Mouse (Mus musculus): ENCODE measurements around the gene Palm.

DNA sequence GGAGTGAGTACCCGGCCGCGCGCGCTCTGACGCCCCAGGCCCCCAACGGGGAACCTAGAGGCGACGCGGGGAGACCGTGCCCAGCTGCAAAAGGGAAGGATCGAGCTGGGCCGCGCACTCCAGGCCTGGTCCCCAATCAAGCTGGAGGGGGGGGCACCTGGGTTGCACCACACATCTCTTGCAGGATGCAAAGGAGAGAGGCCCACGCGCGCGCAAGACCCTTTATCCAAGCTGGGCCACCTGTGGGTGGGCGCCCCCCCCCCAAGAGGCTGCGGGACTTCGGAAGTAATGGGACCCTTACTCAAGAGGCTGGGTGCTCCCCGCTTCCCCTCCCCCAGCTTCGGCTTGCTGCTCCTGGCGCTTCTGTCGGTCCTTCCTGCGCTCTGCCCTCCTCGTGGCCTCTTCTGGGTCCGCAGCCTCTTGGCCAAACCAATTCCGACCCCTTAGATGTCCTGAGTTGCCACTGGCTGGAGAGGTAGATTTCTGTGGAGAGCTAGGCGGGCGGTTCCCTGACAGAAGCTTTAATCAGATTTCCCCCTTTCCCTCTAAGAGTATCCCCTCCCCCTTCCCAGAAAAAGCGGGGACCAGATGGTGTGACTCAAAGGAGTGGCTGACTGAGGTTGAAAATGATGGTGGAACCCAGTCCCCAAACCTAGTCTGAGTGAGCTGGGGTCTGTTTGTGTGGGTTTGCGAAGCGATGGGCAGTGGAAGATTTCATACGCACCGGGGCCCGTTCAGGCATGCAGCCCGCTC, 542 bp downstream of the Palm start:
- TF ChIP-seq CTCF (IDR thresholded peaks at IDR 0.05; ENCODE audit: insufficient read depth, low read length), result no peak
- TF ChIP-seq POLR2A (IDR thresholded peaks at IDR 0.05; ENCODE audit: borderline replicate concordance, extremely low read depth, low read depth, low read length), result no peak
